14 mouse cellular contexts compared by ENCODE assay signal in the genomic region with DNA sequence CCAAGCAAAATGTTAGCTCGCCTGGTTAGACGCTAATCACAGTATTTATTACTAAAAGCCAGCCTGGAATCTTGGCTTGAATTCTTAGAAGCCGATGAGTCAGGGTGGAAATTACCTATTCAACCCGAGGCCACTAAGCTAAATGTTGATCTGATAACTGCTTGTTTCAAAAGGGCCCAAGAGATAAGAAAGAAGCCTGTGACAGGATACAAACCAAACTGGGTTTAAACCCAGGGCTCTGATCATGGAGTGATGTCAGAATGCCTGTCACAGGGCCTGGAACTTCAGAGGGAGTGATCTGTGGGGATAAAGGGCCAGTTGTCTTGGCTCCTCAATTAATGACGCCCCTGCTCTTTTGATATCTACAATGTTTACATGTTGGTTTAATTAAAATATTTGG.
DNase-seq lines count a peak whose midpoint lies in the region; ATAC-seq and TF ChIP-seq lines count a peak whose summit lies in the region.
"Had no signal": no experiment of that assay in that cellular context is flagged by ENCODE, and none has a peak within 500 bp of the region (broad histone marks: within the 10 kb centered on the region; RNA-seq: fewer than 3 reads in every experiment).

No protein-coding gene starts in this region.

- no peaks in the 10 kb centered on the region for H3K9me3 ChIP-seq in midbrain, embryonic 14.5 days (ENCODE audit: control insufficient read depth, low read length)
- H3K9me3 ChIP-seq in midbrain, postnatal 0 days (ENCODE audit: low read length): no peaks in the 10 kb centered on the region
- H3K9me3 ChIP-seq: lung, embryonic 15.5 days; megakaryocyte, embryonic 14.5 days had no signal

- ATAC-seq in midbrain, embryonic 14.5 days (ENCODE audit: low FRiP score, low TSS enrichment): no peak
- no peak for ATAC-seq in midbrain, postnatal 0 days (ENCODE audit: low FRiP score)
- ATAC-seq: forebrain, postnatal 0 days; hindbrain, embryonic 16.5 days had no signal

- peak; percentile 2 to 13 for DNase-seq in heart, postnatal 10 days
- no peak for DNase-seq in heart, postnatal 36 days
- peak; percentile 22 for DNase-seq in midbrain, embryonic 14.5 days
- DNase-seq in midbrain, postnatal 0 days (ENCODE audit: low spot score): no peak
- peak; percentile 40 for DNase-seq in brain, adult 2 months (ENCODE audit: low read depth, low spot score)
- no peak for DNase-seq in frontal cortex, postnatal 14 days (ENCODE audit: low spot score in 2 of 2)
- no peak for DNase-seq in thymus, postnatal 14 days
- DNase-seq: cerebellum, adult 9-11 months; forebrain, postnatal 0 days; thymus, adult 18-20 months had no signal

- peaks cover 8% of the 10 kb centered on the region for H3K4me1 ChIP-seq in midbrain, embryonic 14.5 days (ENCODE audit: control insufficient read depth, insufficient read depth, low read length)
- no peaks in the 10 kb centered on the region for H3K4me1 ChIP-seq in midbrain, postnatal 0 days (ENCODE audit: insufficient read depth, low read length)

- H3K4me2 ChIP-seq in midbrain, embryonic 14.5 days (ENCODE audit: low read length): no peak overlapping the region
- no peak overlapping the region for H3K4me2 ChIP-seq in midbrain, postnatal 0 days (ENCODE audit: low read depth, low read length, poor library complexity, severe bottlenecking)
- H3K4me2 ChIP-seq: lung, embryonic 15.5 days had no signal

- H3K27me3 ChIP-seq in midbrain, embryonic 14.5 days (ENCODE audit: control insufficient read depth, insufficient read depth, low read length): no peaks in the 10 kb centered on the region
- H3K27me3 ChIP-seq in midbrain, postnatal 0 days (ENCODE audit: insufficient read depth, low read length): no peaks in the 10 kb centered on the region
- H3K27me3 ChIP-seq: CH12.LX; lung, embryonic 15.5 days had no signal

- intact Hi-C loops in heart, postnatal 10 days (cut with DNase I): no loop called here
- intact Hi-C loops in heart, postnatal 36 days (cut with DNase I): no loop called here

- H3K9ac ChIP-seq in midbrain, embryonic 14.5 days (replicated peaks; ENCODE audit: low read length): no peak overlapping the region
- no peak overlapping the region for H3K9ac ChIP-seq in midbrain, postnatal 0 days (replicated peaks; ENCODE audit: low read length, poor library complexity, severe bottlenecking)
- H3K9ac ChIP-seq: forebrain, postnatal 0 days; lung, embryonic 15.5 days had no signal

- no peak overlapping the region for H3K4me3 ChIP-seq in midbrain, embryonic 14.5 days (replicated peaks; ENCODE audit: low read depth, low read length)
- H3K4me3 ChIP-seq in midbrain, postnatal 0 days (ENCODE audit: low read depth, low read length): no peak overlapping the region
- H3K4me3 ChIP-seq: lung, embryonic 15.5 days; megakaryocyte, embryonic 14.5 days had no signal

- TF ChIP-seq CTCF in midbrain, postnatal 0 days (IDR thresholded peaks at IDR 0.05): no peak

- no peak overlapping the region for H3K27ac ChIP-seq in midbrain, embryonic 14.5 days (replicated peaks; ENCODE audit: low read depth, low read length)
- H3K27ac ChIP-seq in midbrain, postnatal 0 days (ENCODE audit: low read depth, low read length): no peak overlapping the region
- H3K27ac ChIP-seq: lung, embryonic 15.5 days had no signal

- H3K36me3 ChIP-seq in midbrain, embryonic 14.5 days (ENCODE audit: control insufficient read depth, insufficient read depth, low read length): no peaks in the 10 kb centered on the region
- H3K36me3 ChIP-seq in midbrain, postnatal 0 days (ENCODE audit: insufficient read depth, low read length): no peaks in the 10 kb centered on the region
- H3K36me3 ChIP-seq: lung, embryonic 15.5 days had no signal

- WGBS in midbrain, embryonic 14.5 days: 11% methylated on average over 5 of the region's 5 CpGs
- 16% methylated on average over 5 of the region's 5 CpGs for WGBS in midbrain, postnatal 0 days

Comparison
In these comparisons a context has a peak if more than half of its experiments do, and no peak if none do; other contexts are left out.
1. DNase-seq: peak in heart, postnatal 10 days (2 of 2), midbrain, embryonic 14.5 days (single experiment) and brain, adult 2 months (single experiment); none in heart, postnatal 36 days (0 of 2), midbrain, postnatal 0 days (single experiment), frontal cortex, postnatal 14 days (0 of 2) and thymus, postnatal 14 days (single experiment).